Mouse (Mus musculus) kidney, postnatal 4 days (tissue): ENCODE data around the gene Pcp4.

Source experiments
- DNase-seq, 2 experiments: peaks; one replicate each; pipeline ENCODE4 v3.0.0; 2021; ENCODE audit warnings: mixed read lengths in 2 of 2

Gene Pcp4

GRCm38 (mm10) chr16:96488038-96488437 lies 20.6 kb downstream of the Pcp4 start:
- DNase-seq = no peak

GRCm38 (mm10) chr16:96491530-96491929 lies 24.1 kb downstream of the Pcp4 start:
- DNase-seq = no peak

- DNase-seq = no peak
Measured at GRCm38 (mm10) chr16:96494079-96494478, 26.7 kb downstream of the Pcp4 start.

- no peak for DNase-seq
Measured at GRCm38 (mm10) chr16:96498951-96499350, 31.5 kb downstream of the Pcp4 start.

- DNase-seq = no peak
Measured at GRCm38 (mm10) chr16:96501241-96501640, 33.8 kb downstream of the Pcp4 start.

- no peak for DNase-seq
Measured at GRCm38 (mm10) chr16:96502586-96502985, 35.2 kb downstream of the Pcp4 start.

- no peak for DNase-seq
Measured at GRCm38 (mm10) chr16:96514466-96514865, 47.1 kb downstream of the Pcp4 start.

GRCm38 (mm10) chr16:96527476-96527875 lies 60.1 kb downstream of the Pcp4 start:
- no peak for DNase-seq

- no peak for DNase-seq
Measured at GRCm38 (mm10) chr16:96528471-96528870, 61.1 kb downstream of the Pcp4 start.

- no peak for DNase-seq
Measured at GRCm38 (mm10) chr16:96529896-96530568, 62.6 kb downstream of the Pcp4 start.

- DNase-seq = peak in 1 of 2 experiments; percentile 13
Measured at GRCm38 (mm10) chr16:96530569-96530898, 63.1 kb downstream of the Pcp4 start.

GRCm38 (mm10) chr16:96531029-96531428 lies 63.6 kb downstream of the Pcp4 start:
- no peak for DNase-seq

- peak; percentile 59 to 69 for DNase-seq
Measured at GRCm38 (mm10) chr16:96533710-96534109, 66.3 kb downstream of the Pcp4 start.

- no peak for DNase-seq
Measured at GRCm38 (mm10) chr16:96535271-96535670, 67.9 kb downstream of the Pcp4 start.

GRCm38 (mm10) chr16:96536426-96536825 lies 69.0 kb downstream of the Pcp4 start:
- no peak for DNase-seq

- no peak for DNase-seq
Measured at GRCm38 (mm10) chr16:96539091-96539490, 71.7 kb downstream of the Pcp4 start.

- peak; percentile 21 to 30 for DNase-seq
Measured at GRCm38 (mm10) chr16:96541056-96541455, 73.7 kb downstream of the Pcp4 start.

GRCm38 (mm10) chr16:96552680-96553079 lies 85.3 kb downstream of the Pcp4 start:
- DNase-seq = no peak

- DNase-seq = no peak
Measured at GRCm38 (mm10) chr16:96555412-96555811, 88.0 kb downstream of the Pcp4 start.

GRCm38 (mm10) chr16:96556621-96557020 lies 89.2 kb downstream of the Pcp4 start:
- peak; percentile 49 to 54 for DNase-seq

GRCm38 (mm10) chr16:96558341-96558740 lies 90.9 kb downstream of the Pcp4 start:
- no peak for DNase-seq

GRCm38 (mm10) chr16:96559796-96560195 lies 92.4 kb downstream of the Pcp4 start:
- no peak for DNase-seq

- DNase-seq = peak in 1 of 2 experiments; percentile 8
Measured at GRCm38 (mm10) chr16:96563350-96564257, 96.2 kb downstream of the Pcp4 start.

GRCm38 (mm10) chr16:96567428-96567827 lies 100.0 kb downstream of the Pcp4 start:
- DNase-seq = no peak
